Mouse (Mus musculus) intestine, postnatal 0 days (tissue): Measurements from ENCODE around the gene Mapk6. TPM values are rescaled to one million over a fixed set of nuclear protein-coding genes. Genes with fewer than 3 reads are reported as not detected.

ENCODE experiments used
- ATAC-seq: fragments of 200-750 bp; cut with Nextera tagmentation; 2 replicates; pipeline ENCODE4 v1.8.0; 2017; ENCODE audit warnings: mild to moderate bottlenecking, moderate TSS enrichment, moderate library complexity
- H3K27ac ChIP-seq: fragments of 300-500 bp; sonication (generic); 2 replicates; pipeline ENCODE4 v1.5.1; 2014; ENCODE audit warnings: mild to moderate bottlenecking, low read depth, low read length, moderate library complexity
- H3K27me3 ChIP-seq: fragments of 300-500 bp; sonication (generic); replicated peaks from 2 replicates; pipeline ENCODE4 v1.6.1; 2014; ENCODE audit warnings: low read length, mixed read lengths; ENCODE audit not compliant: control insufficient read depth, insufficient read depth
- H3K36me3 ChIP-seq: fragments of 300-500 bp; sonication (generic); 2 replicates; pipeline ENCODE4 v1.6.1; 2014; ENCODE audit warnings: mild to moderate bottlenecking, moderate library complexity; ENCODE audit not compliant: control insufficient read depth, insufficient read depth
- H3K4me1 ChIP-seq: fragments of 300-500 bp; sonication (generic); replicated peaks from 2 replicates; pipeline ENCODE4 v1.6.1; 2014; ENCODE audit warnings: antibody characterized with exemption, low read length, mixed read lengths; ENCODE audit not compliant: control insufficient read depth, insufficient read depth
- H3K4me2 ChIP-seq: fragments of 300-500 bp; sonication (generic); replicated peaks from 2 replicates; pipeline ENCODE4 v1.6.1; 2014; ENCODE audit warnings: low read depth, mild to moderate bottlenecking, moderate library complexity
- H3K4me3 ChIP-seq: fragments of 300-500 bp; sonication (generic); 2 replicates; pipeline ENCODE4 v1.5.1; 2014; ENCODE audit warnings: low read depth, low read length
- H3K9ac ChIP-seq: fragments of 300-500 bp; sonication (generic); 2 replicates; pipeline ENCODE4 v1.6.1; 2014; ENCODE audit warnings: mild to moderate bottlenecking, low read depth, low read length
- H3K9me3 ChIP-seq: fragments of 300-500 bp; sonication (generic); 2 replicates; pipeline ENCODE4 v1.6.1; 2016; ENCODE audit warnings: mixed run types; ENCODE audit not compliant: control insufficient read depth
- CTCF ChIP-seq: sonication (generic); IDR thresholded peaks from 2 replicates; pipeline ENCODE4 v1.5.1; 2016; ENCODE audit warnings: low read depth, mild to moderate bottlenecking, control low read depth, antibody characterized with exemption, moderate library complexity
- WGBS: fragments of 180-500 bp; shearing (Covaris S2); extraction: QIAGEN DNeasy Blood & Tissue Kit; methylation state at CpG from one replicate; pipeline ENCODE4 v1.1.7; 2014; 5-methylcytosine and 5-hydroxymethylcytosine counted together
- polyA plus RNA-seq: library from polyadenylated mRNA; unstranded; fragments of >200 nt; fragmentation: Nextera tagmentation; extraction: Ambion mirVana; gene quantifications from 2 replicates; pipeline ENCODE4 v1.2.1, GENCODE M21; 2015

Gene Mapk6
- polyA plus RNA-seq, 1 experiment from 2014 or later = 36.6 TPM

DNA sequence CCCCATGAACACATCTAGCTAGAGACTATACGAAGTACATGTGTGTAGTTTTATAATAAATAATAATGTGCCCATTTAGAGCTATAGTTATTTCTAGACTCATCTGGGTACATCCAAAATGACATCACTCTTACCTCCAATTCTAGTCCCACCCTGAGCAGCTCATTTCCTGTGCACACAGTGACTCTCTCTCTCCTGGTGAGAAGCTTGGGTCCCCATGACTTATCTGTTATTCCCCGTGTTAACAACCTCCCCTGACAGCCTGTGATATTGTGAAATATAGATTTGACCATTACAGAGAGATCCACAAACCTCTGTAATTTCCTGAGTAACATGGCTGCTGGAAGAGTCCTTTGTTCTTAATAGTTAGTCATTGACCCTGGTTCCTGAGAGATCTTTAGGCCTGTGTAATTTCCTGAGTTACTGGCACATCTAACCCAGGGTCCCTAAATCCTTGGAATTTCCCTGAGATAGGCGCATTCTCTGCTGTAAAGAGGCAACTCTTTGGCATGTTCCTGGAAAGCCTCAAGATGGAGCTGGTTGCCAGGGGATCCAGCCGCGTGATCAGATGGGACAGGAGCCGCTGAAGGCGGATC, 16.1 kb upstream of the Mapk6 start:
- Histone ChIP-seq H3K4me2 (no peak overlapping the region), H3K9me3 (no peaks in the 10 kb centered on the region), H3K27ac (no peak overlapping the region), H3K27me3 (no peaks in the 10 kb centered on the region), H3K36me3 (no peaks in the 10 kb centered on the region), H3K9ac (no peak overlapping the region), H3K4me1 (no peaks in the 10 kb centered on the region), H3K4me3 (no peak overlapping the region)
- ATAC-seq = no peak
- no peak for TF ChIP-seq CTCF
- WGBS = 71% methylated on average over 7 of the region's 7 CpGs

DNA sequence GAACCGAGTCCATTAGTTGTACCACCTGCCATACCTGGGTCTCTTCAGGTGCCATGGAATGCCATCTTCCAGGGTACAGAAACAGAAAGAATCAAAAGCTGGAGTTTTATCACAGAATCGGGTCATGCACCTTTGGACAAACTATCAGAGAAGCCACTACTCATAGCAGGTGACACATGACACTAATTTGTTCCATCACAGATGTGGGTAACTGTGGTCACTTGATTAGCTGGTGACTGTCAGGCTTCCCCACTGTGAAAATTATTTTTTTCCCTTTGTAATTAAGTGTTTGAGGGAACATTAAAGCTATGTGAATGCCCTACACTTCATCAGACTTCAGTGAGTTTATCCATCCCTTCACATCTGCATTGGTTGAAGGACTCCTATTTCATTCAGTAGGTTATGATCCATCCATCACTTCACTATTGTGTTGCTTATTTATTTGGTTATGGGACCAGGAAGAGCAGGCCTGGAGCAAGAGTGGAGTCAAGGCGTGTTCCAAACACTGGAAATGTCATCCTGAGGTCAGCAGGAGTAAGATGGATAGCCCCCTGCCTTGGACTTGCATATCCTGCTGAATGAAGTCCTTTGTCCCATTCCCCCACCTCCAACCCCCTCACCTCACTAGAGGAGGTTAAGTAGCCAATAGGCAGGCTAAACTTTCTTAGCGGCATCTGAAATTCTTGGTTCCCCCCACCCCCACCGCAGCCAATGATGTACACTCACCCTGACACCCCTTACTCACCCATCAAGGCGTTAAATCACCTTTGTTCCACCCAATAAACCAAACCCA, 14.7 kb upstream of the Mapk6 start:
- Histone ChIP-seq H3K4me3 (no peak overlapping the region), H3K9me3 (no peaks in the 10 kb centered on the region), H3K4me1 (no peaks in the 10 kb centered on the region), H3K27ac (no peak overlapping the region), H3K4me2 (no peak overlapping the region), H3K27me3 (no peaks in the 10 kb centered on the region), H3K36me3 (no peaks in the 10 kb centered on the region), H3K9ac (no peak overlapping the region)
- 62% methylated on average over 6 of the region's 6 CpGs for WGBS
- TF ChIP-seq CTCF = no peak
- no peak for ATAC-seq

DNA sequence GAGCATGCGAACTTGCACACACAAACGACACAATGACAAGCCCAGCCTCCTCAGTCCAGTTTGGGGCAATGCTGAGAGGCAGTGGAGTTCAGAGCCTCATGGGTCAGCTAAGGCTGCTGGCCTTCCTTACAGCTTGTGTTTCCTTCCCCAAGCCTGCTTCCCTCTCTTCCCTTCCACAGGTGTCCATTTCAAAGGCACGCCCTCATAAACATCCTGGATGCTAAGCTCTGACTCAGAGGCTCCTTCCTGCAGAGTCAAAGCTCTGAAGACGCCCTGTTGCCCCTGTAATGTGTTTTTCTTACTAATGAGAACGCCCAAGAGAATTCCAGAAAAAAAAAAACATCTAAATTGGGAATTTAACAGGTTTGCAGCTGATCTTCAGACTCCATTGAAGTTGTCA, 13.9 kb upstream of the Mapk6 start:
- Histone ChIP-seq H3K4me3 (no peak overlapping the region), H3K4me2 (no peak overlapping the region), H3K27ac (no peak overlapping the region), H3K9ac (no peak overlapping the region), H3K27me3 (no peaks in the 10 kb centered on the region), H3K36me3 (no peaks in the 10 kb centered on the region), H3K4me1 (no peaks in the 10 kb centered on the region), H3K9me3 (no peaks in the 10 kb centered on the region)
- no peak for ATAC-seq
- no peak for TF ChIP-seq CTCF
- 64% methylated on average over 5 of the region's 5 CpGs for WGBS

DNA sequence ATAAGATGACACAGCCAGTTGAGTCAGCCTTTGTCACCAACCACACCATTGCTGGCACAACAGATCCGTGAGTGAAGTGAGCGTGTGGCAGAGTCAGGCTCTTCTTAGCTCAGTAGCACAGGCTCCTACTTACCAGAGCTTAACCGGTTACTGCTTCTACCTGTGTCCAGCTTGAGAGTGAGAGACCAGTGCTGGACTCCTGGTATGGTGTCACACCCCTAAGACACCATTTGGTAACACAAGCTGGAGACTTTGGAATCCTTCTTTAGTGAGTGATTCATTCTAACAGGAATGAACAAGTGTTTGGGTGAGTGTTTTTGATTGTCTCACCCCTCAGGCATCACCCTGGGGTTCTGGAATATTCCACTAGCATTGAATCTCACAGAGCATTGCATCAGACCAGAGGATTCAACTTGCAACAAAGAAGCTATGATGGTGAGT, 12.5 kb upstream of the Mapk6 start:
- no peaks in the 10 kb centered on the region for H3K36me3 ChIP-seq
- no peaks in the 10 kb centered on the region for H3K4me1 ChIP-seq
- no peak overlapping the region for H3K27ac ChIP-seq
- H3K9ac ChIP-seq = no peak overlapping the region
- TF ChIP-seq CTCF = no peak
- H3K4me3 ChIP-seq = no peak overlapping the region
- no peaks in the 10 kb centered on the region for H3K27me3 ChIP-seq
- ATAC-seq = no peak
- no peaks in the 10 kb centered on the region for H3K9me3 ChIP-seq
- no peak overlapping the region for H3K4me2 ChIP-seq
- 89% methylated on average over 3 of the region's 3 CpGs for WGBS

DNA sequence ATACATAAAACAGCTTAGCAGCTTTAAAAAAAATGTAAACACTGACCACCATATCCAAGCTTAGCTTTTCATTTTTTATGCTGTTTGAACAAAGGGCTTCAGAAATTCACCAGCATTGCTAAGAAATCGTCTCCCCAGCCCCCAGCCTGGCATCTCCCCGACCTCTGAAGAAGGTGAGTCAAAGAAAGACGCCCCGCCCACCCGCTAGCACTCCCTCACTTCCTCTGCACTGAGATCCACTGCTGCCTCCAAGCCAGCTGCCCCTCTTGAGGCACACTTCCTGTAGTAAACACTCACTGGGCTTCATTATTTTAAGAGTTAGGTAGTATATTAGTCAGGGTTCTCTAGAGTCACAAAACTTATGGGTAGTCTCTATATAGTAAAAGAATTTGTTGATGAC, 4.4 kb upstream of the Mapk6 start:
- Histone ChIP-seq H3K4me2 (no peak overlapping the region), H3K4me3 (no peak overlapping the region), H3K9ac (no peak overlapping the region), H3K27me3 (no peaks in the 10 kb centered on the region), H3K27ac (no peak overlapping the region), H3K4me1 (no peaks in the 10 kb centered on the region), H3K9me3 (no peaks in the 10 kb centered on the region), H3K36me3 (no peaks in the 10 kb centered on the region)
- WGBS = 29% methylated on average over 5 of the region's 5 CpGs
- TF ChIP-seq CTCF = no peak
- no peak for ATAC-seq

DNA sequence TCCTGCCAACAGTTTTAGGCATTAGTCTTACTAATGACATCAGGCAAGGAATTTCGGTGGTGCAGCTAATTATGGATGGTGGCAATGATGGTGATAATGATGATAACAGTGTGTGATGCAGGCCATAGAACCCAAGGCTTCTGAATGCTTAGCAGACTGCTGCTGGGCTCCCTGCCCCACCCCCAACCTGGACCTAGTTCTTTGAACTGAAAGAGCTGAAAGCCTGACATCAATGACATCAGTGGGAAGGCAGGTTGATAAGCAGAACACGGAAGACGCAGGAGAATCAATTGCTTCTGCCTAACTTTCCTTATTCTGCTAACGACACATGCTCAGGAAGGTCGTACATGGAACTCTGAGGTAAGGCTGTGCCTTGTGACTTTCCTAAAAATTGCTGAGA, 3.4 kb upstream of the Mapk6 start:
- H3K27me3 ChIP-seq = no peaks in the 10 kb centered on the region
- no peak overlapping the region for H3K4me3 ChIP-seq
- H3K4me1 ChIP-seq = no peaks in the 10 kb centered on the region
- H3K27ac ChIP-seq = no peak overlapping the region
- WGBS = 44% methylated on average over 5 of the region's 5 CpGs
- H3K9ac ChIP-seq = no peak overlapping the region
- H3K9me3 ChIP-seq = no peaks in the 10 kb centered on the region
- no peak for ATAC-seq
- H3K4me2 ChIP-seq = no peak overlapping the region
- no peaks in the 10 kb centered on the region for H3K36me3 ChIP-seq
- no peak for TF ChIP-seq CTCF
